Mouse (Mus musculus) ES-E14 (cell line): ENCODE measurements around the gene Dusp5.

Source experiments
- HCFC1 ChIP-seq: IDR thresholded peaks from 2 replicates; pipeline ENCODE4 v1.6.1; 2012; ENCODE audit warnings: low read length, inconsistent platforms, borderline replicate concordance; ENCODE audit not compliant: insufficient read depth
- MAFK ChIP-seq: IDR thresholded peaks from 2 replicates; pipeline ENCODE4 v1.6.1; 2014; ENCODE audit warnings: mild to moderate bottlenecking, low read depth, low read length, inconsistent platforms; ENCODE audit not compliant: insufficient read depth
- ZC3H11A ChIP-seq: IDR thresholded peaks from 2 replicates; pipeline ENCODE4 v1.6.1; 2012; ENCODE audit warnings: low read depth, mild to moderate bottlenecking, inconsistent platforms, low read length, borderline replicate concordance
- ZNF384 ChIP-seq: IDR thresholded peaks from 2 replicates; pipeline ENCODE4 v1.6.1; 2012; ENCODE audit warnings: low read depth, low read length, inconsistent platforms

- no peak for TF ChIP-seq ZNF384
- TF ChIP-seq HCFC1 = no peak
- TF ChIP-seq MAFK = no peak
- TF ChIP-seq ZC3H11A = no peak
Measured at GRCm38 (mm10) chr19:53544923-53545561, 16.1 kb downstream of the Dusp5 start.
